Mouse (Mus musculus): ENCODE measurements around the gene Pde5a. TPM values are rescaled to one million over a fixed set of nuclear protein-coding genes. Genes with fewer than 3 reads are reported as not detected.

The Pde5a gene
- total RNA-seq, 2 experiments from 2014 or later: 15.6 to 21.1 TPM

- no peak for DNase-seq (ENCODE audit: extremely low spot score in 1 of 2, low spot score in 2 of 2)
- TF ChIP-seq CTCF (IDR thresholded peaks at IDR 0.05): no peak
- H3K27ac ChIP-seq: no peak overlapping the region
- H3K4me3 ChIP-seq: no peak overlapping the region
- intact Hi-C loops (cut with DNase I): no loop called here
Observed at GRCm38 (mm10) chr3:122818282-122818681, 89.5 kb downstream of the Pde5a start.

- no peak overlapping the region for H3K4me3 ChIP-seq
- no peak overlapping the region for H3K27ac ChIP-seq
- no peak for TF ChIP-seq CTCF (IDR thresholded peaks at IDR 0.05)
- intact Hi-C loops (cut with DNase I): no loop called here
- no peak for DNase-seq (ENCODE audit: extremely low spot score in 1 of 2, low spot score in 2 of 2)
Observed at GRCm38 (mm10) chr3:122820700-122821099, 92.0 kb downstream of the Pde5a start.

- Histone ChIP-seq H3K4me3 (no peak overlapping the region), H3K27ac (no peak overlapping the region)
- intact Hi-C loops (cut with DNase I): no loop called here
- TF ChIP-seq CTCF (IDR thresholded peaks at IDR 0.05): no peak
- DNase-seq (ENCODE audit: extremely low spot score in 1 of 2, low spot score in 2 of 2): no peak
Observed at GRCm38 (mm10) chr3:122828270-122829058, 99.7 kb downstream of the Pde5a start.

- intact Hi-C loops (cut with DNase I): no loop called here
- TF ChIP-seq CTCF (IDR thresholded peaks at IDR 0.05): no peak
Observed at GRCm38 (mm10) chr3:122834519-122834918, 105.8 kb downstream of the Pde5a start.

GRCm38 (mm10) chr3:122835097-122835850 lies 106.5 kb downstream of the Pde5a start:
- no peak for TF ChIP-seq CTCF (IDR thresholded peaks at IDR 0.05)
- H3K27ac ChIP-seq: no peak overlapping the region
- intact Hi-C loops (cut with DNase I): no loop called here
- no peak overlapping the region for H3K4me3 ChIP-seq
- DNase-seq (ENCODE audit: extremely low spot score in 1 of 2, low spot score in 2 of 2): no peak

More at GRCm38 (mm10) chr3:122834519-122834918, 105.8 kb downstream of the Pde5a start:
- H3K4me3 ChIP-seq: no peak overlapping the region
- DNase-seq (ENCODE audit: extremely low spot score in 1 of 2, low spot score in 2 of 2): no peak
- no peak overlapping the region for H3K27ac ChIP-seq

- no peak for DNase-seq (ENCODE audit: extremely low spot score in 1 of 2, low spot score in 2 of 2)
- no peak for TF ChIP-seq CTCF (IDR thresholded peaks at IDR 0.05)
- Histone ChIP-seq H3K27ac (no peak overlapping the region), H3K4me3 (no peak overlapping the region)
- intact Hi-C loops (cut with DNase I): no loop called here
Observed at GRCm38 (mm10) chr3:122837639-122838038, 108.9 kb downstream of the Pde5a start.

- DNase-seq (ENCODE audit: extremely low spot score in 1 of 2, low spot score in 2 of 2): no peak
- Histone ChIP-seq H3K4me3 (no peak overlapping the region), H3K27ac (no peak overlapping the region)
- TF ChIP-seq CTCF (IDR thresholded peaks at IDR 0.05): no peak
- intact Hi-C loops (cut with DNase I): no loop called here
Observed at GRCm38 (mm10) chr3:122848410-122849034, 119.8 kb downstream of the Pde5a start.

- intact Hi-C loops (cut with DNase I): no loop called here
- no peak overlapping the region for H3K4me3 ChIP-seq
- no peak for DNase-seq (ENCODE audit: extremely low spot score in 1 of 2, low spot score in 2 of 2)
- H3K27ac ChIP-seq: no peak overlapping the region
- no peak for TF ChIP-seq CTCF (IDR thresholded peaks at IDR 0.05)
Observed at GRCm38 (mm10) chr3:122855149-122855548, 126.4 kb downstream of the Pde5a start.

- TF ChIP-seq CTCF (IDR thresholded peaks at IDR 0.05): peak; percentile 36
- Histone ChIP-seq H3K27ac (no peak overlapping the region), H3K4me3 (no peak overlapping the region)
- DNase-seq (ENCODE audit: extremely low spot score in 1 of 2, low spot score in 2 of 2): no peak
- intact Hi-C loops (cut with DNase I): loop anchor here (10.0 kb wide), 1 partner anchor 245 kb away; no protein-coding TSS in a partner anchor
Observed at GRCm38 (mm10) chr3:122859829-122860228, 131.1 kb downstream of the Pde5a start.

- intact Hi-C loops (cut with DNase I): loop anchor here (10.0 kb wide), 1 partner anchor 244 kb away; no protein-coding TSS in a partner anchor
- TF ChIP-seq CTCF (IDR thresholded peaks at IDR 0.05): no peak
- Histone ChIP-seq H3K4me3 (no peak overlapping the region), H3K27ac (no peak overlapping the region)
- no peak for DNase-seq (ENCODE audit: extremely low spot score in 1 of 2, low spot score in 2 of 2)
Observed at GRCm38 (mm10) chr3:122860573-122861498, 132.1 kb downstream of the Pde5a start.

- H3K27ac ChIP-seq: no peak overlapping the region
Observed at GRCm38 (mm10) chr3:122865092-122865491, 136.3 kb downstream of the Pde5a start.

More at GRCm38 (mm10) chr3:122865092-122865491, 136.3 kb downstream of the Pde5a start:
- no peak for TF ChIP-seq CTCF (IDR thresholded peaks at IDR 0.05)
- intact Hi-C loops (cut with DNase I): loop anchor here (10.0 kb wide), 1 partner anchor 240 kb away; no protein-coding TSS in a partner anchor
- H3K4me3 ChIP-seq: no peak overlapping the region
- DNase-seq (ENCODE audit: extremely low spot score in 1 of 2, low spot score in 2 of 2): no peak
